Mouse (Mus musculus): Measurements from ENCODE around the gene Ndufc1.
"Not testable (repeated sequence)": the region's sequence is repeated elsewhere in the genome, so short reads cannot be mapped to it uniquely, and the experiment has no call there.

Gene Ndufc1

GRCm38 (mm10) chr3:51408561-51409183 lies at the start of gene Ndufc1:
Gene Ndufc1, minus strand, starts transcription at chr3:51408988.
- DNase-seq (ENCODE audit: low read depth, low spot score) = peak; percentile 96

GRCm38 (mm10) chr3:51434871-51435595 lies 26.2 kb upstream of the Ndufc1 start:
- no peak for DNase-seq (ENCODE audit: low read depth, low spot score)

GRCm38 (mm10) chr3:51434364-51434763 lies 25.6 kb upstream of the Ndufc1 start:
- not testable (repeated sequence) for DNase-seq (ENCODE audit: low read depth, low spot score)

DNA sequence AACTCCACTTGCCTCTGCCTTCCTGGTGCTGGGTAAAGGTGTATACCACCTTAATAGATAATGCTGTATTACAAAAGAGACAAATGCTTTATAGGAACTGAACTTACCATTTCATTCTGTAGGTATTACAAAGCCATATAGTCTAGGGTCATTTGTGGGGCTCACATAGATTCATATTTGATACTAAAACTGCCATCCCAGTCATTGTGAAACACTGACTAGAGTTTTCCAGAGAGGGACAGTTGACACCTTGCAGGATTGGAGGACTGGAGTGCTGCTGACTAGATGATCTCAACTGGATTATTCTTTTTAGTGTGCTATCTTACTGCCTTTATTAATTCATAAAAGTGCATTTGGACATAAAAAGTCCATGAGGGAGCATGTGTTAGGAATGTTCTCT lies 16.6 kb upstream of the Ndufc1 start:
- no peak for DNase-seq (ENCODE audit: low read depth, low spot score)

DNA sequence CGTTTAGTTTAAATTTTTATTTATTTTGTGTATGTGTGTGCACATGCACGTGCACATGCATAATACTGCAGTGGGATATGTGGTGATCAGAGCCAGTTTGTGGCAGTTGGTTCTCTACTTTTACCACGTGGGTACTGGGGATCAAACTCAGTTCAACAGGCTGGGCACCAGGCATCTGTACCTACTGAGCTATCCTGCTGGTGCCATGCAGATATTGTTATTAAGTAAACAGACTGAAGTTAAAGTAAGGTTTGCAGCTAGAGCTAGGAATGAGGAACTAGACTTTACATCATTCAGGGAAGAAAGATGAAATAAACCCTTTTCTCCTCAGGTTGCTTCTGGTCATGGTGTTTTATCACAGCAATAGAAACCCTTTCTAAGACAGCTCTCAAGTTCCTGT lies 13.1 kb upstream of the Ndufc1 start:
- DNase-seq (ENCODE audit: low read depth, low spot score) = no peak

GRCm38 (mm10) chr3:51417966-51418365 lies 9.2 kb upstream of the Ndufc1 start:
- no peak for DNase-seq (ENCODE audit: low read depth, low spot score)

DNA sequence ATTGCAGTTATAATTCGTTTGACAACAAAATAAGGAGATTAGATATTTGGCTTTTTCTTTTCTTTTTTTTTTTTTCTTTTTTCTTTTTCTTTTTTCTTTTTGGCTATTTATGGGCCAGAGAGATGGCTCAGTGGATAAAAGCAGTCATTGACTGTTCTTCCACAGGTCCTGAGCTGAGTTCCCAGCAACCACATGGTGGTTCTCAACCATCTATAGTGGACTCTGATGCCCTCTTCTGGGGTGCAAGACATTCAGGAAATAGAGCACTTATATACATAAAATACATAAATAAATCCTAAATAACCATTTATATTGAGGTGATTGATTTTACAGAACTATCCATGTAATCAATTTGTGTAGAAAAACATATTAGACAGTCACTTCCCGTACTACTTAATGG lies 8.7 kb upstream of the Ndufc1 start:
- DNase-seq (ENCODE audit: low read depth, low spot score) = no peak

DNA sequence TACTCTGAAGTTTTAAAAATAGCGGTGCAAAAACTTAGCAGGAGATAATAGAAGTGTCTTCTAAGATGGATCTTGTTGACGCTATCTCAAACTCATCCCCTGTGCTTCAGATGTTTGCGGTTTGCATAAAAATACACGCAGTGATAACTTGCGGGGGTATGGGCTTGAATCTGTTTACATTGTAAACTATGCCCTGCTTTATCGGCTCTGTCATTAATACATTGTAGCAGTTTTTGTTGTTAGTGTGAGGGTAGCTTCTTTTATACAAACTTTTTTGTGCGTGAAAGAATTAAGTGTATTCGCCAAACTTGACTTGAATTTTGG lies 8.3 kb upstream of the Ndufc1 start:
- DNase-seq (ENCODE audit: low read depth, low spot score) = no peak

GRCm38 (mm10) chr3:51416364-51417134 lies 7.8 kb upstream of the Ndufc1 start:
- DNase-seq (ENCODE audit: low read depth, low spot score) = peak; percentile 42

- no peak for DNase-seq (ENCODE audit: low read depth, low spot score)
These were observed 7.2 kb upstream of the Ndufc1 start for GRCm38 (mm10) chr3:51416073-51416363.

DNA sequence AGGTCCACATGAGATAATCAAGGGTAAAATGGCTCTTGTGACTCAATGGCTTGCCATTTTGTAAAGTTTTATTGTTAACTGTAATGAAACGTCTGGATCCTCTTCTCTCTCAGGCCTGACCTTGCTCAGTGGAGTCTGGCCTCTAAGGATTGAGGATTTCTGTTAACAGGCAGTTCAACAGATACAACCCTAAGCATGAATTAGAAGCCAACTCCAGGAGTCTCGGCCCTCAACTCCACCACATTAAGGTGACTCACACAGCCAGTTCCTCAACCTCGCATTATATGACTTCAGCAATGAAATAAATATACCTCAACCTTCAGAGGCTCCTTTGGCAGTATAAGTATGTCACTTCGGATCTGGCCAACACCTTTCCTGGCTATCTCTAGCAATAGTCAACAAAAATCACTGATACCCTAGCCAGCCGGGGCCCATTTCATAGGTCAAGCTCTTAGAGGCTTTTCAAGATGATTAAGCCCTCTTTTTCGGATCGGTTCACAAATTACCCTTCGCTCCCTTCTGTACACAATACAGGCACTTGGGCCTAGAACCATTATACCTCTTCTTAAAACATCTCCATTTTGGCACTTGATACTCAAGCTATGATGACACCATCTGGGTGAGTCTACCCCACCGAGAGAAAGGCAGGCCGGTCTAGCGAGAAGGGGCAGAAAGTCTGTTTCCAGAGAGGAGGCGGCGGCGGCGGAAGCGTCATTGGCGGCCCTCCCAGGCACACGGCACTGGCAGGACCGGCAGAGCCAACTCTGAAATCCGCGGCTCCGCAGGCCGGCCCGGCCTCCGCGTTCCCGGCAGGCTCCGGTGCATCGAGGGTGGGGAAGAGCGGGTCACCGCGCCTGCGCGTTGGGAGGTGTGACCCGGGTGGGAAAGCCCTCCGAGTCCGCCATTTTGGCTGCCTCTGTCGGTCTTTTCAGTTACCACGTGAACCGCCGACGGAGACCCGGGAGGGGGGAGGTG lies 6.6 kb upstream of the Ndufc1 start, which contains the start of gene Naa15:
Gene Naa15, plus strand, starts transcription at position 51 of the 975 bp plus-strand sequence.
- DNase-seq (ENCODE audit: low read depth, low spot score) = peak; percentile 98

DNA sequence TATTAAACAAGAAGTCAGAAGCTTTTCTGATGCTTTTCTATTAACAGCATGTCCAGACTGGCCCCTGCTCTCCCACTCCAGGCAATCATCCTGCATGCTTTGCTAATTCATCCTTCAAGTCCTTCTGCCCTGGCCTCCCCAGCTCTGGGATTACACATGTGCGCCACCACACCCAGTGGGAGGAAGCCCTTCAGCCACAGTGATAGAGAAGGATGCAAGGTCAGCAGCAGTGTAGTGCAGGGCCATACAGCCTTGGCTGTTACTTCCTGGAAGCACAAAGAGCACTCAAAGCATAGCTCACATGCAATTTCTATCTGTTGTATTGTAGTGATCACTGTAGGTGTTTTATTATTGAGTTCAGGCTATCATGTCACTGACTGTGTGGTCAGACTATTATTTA lies 4.5 kb upstream of the Ndufc1 start:
- no peak for DNase-seq (ENCODE audit: low read depth, low spot score)

DNA sequence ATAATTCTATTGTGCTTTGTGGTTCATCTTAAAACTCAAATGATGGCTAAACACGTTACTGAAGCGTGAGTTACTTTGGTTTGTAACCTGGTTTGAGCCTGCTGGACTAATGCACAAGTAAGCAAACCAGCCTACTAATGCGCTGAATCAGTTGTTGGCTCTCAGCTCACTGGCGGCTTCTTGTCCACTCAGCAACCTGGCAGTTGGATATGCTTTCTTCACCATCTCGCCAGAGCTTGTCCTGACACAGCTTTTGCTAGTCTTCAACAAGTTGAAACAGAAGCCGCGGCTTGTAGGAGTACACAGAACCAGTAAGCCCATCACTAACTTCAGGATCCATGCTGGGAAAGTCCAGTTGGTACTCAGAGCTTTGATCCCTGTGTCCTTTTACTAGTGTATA lies 3.7 kb upstream of the Ndufc1 start:
- no peak for DNase-seq (ENCODE audit: low read depth, low spot score)

DNA sequence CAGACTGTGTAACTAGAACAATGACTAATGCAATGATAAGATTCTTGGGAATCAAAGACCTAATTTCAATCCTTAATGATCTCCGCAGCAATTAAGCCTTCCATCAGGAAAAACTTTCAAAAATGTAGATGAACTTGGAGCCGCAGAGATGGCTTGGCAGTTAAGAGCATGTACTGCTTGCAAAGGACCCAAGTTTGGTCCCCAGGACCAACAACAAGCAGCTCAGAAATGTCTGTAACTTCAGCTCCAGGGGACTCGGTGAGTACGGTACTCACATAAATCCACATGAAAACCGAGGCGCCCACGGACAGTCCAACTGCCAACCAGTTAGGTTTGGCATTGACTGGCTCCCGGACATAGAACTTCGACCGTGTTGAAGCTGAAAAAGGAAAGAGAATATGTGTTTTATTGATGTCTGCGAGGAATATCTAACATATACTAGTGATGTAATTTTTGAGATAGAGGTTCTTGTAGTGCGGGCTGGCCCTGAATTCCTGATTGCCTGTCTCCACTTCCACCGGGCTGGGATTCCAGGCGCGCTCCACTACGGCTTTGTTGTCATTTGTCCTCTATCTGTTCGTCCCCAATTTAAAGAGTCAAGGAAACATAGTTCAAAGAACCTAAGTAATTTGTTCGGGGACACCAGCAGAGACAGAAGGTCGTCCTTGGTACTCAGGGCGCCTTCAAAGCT lies 773 bp downstream of the Ndufc1 start:
- DNase-seq (ENCODE audit: low read depth, low spot score) = peak; percentile 26

DNA sequence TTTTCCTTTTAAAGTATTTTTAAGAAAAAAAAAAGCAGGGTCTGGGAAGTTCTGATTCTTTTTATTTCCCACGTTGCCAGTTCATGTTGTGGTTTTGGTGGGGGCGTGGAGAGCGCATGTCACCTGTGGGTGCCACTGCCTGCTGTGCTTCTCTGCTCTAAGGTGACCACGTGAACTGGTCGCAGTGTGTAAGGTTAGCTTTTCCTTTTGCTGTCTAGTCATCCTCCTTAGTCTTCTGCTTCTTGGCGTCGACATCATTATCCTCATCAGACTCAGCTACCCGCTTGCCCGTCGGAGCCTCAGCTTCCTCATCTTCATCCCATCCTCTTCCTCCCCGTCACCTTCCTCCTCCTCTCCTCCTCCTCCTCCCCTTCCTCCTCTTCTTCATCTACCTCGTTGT lies 6.2 kb downstream of the Ndufc1 start:
- no peak for DNase-seq (ENCODE audit: low read depth, low spot score)

- not testable (repeated sequence) for DNase-seq (ENCODE audit: low read depth, low spot score)
These were observed 6.7 kb downstream of the Ndufc1 start for GRCm38 (mm10) chr3:51402054-51402453.

DNA sequence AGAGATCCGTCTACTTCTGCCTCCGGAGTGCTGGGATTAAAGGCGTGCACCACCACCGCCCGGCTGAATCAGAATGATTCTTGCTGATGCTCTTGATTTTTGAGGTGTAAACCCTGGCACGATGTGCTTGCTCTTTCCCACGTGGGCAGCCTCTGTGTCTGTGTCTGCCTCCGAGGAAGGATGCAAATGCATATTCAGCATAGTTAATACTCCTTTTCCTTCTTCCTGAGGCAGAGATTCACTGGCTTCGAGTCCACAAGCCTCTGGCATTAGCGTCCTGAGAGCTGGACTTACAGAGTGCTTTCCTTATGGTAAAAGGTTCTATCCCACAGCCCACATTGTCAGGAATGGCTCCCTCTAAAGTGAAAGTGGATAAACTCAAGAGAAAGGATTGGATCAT lies 8.1 kb downstream of the Ndufc1 start:
- peak; percentile 29 for DNase-seq (ENCODE audit: low read depth, low spot score)

DNA sequence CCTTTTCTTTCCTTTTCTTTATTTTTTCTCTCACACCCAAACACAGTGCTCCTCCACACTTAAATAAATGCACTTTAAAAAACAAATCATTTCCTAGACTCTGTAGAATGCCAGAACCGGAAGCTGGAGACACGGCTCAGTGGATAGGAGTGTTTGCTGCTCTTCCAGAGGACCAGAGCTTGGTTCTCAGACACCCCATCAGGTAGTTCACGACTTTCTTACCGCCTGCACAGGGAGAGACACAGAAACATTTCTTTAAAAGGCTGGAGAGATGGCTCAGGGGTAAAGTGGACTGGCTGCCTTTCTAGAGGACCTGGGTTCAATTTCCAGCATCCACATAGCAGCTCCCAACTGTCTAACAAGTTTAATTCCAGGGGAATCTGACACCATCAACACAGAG lies 9.3 kb downstream of the Ndufc1 start:
- DNase-seq (ENCODE audit: low read depth, low spot score) = no peak

GRCm38 (mm10) chr3:51398667-51399066 lies 10.1 kb downstream of the Ndufc1 start:
- DNase-seq (ENCODE audit: low read depth, low spot score) = no peak

DNA sequence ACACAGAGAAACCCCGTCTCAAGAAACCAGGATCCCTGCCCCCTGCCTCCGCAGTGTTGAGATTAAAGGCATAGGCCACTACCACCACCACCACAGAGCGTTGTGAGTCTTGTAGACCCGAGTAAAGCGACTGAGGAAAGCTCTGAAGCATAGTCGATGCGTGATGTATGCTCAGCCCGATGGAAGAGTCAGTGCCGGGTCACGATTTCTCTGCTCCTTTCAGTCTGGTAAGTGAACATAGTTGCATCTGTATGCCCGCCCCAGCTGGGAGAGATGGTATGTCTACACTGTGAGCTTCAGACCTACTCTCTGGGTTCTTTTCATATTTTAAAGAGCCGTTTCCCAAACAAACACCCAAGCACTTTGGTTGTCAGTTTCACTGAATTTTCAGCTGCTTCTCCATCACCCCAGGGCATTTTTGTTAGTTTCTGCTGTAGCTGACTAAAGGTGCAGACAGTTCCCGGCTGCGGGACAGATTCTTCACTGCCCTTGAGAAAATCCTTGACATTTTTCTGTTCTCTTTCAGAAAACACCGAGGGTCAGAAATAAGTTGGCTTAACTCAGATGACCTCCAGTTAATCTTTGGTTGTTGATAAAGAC lies 11.0 kb downstream of the Ndufc1 start:
- DNase-seq (ENCODE audit: low read depth, low spot score) = no peak

All from brain, adult 2 months (tissue).